Comparison of ENCODE assay signal across 25 mouse cellular contexts in the genomic region with DNA sequence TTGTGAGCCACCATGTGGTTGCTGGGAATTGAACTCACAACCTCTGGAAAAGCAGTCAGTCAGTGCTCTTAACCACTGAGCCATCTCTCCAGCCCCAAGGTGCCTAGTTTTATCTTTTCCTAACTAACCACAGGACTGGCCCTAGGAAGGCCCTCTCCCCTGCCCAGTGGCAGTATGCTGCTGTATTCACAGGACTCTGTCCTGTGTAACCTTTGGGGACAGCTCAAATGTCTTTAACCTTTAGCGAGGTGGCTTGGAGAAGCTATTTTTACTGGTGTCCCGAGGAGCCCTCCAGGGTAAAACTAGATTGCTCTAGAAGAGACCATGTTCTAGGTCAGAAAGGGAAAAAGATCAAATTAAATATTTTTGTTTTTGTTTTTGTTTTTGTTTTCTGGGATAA.
"Had no signal": no experiment of that assay in that cellular context is flagged by ENCODE, and none has a peak within 500 bp of the region (broad histone marks: within the 10 kb centered on the region; RNA-seq: fewer than 3 reads in every experiment).

No protein-coding gene starts in this region.

- H3K4me3 ChIP-seq: embryonic facial prominence, embryonic 10.5 days; embryonic facial prominence, embryonic 12.5 days; embryonic facial prominence, embryonic 13.5 days; embryonic facial prominence, embryonic 15.5 days; erythroblast, embryonic 14.5 days; forebrain, embryonic 10.5 days; forebrain, embryonic 12.5 days; forebrain, embryonic 13.5 days; forebrain, embryonic 15.5 days; heart, adult 2 months; heart, embryonic 10.5 days had no signal

- DNase-seq: cerebellum, adult 18-20 months; cerebellum, adult 2 months; cerebellum, adult 8-10 months; cerebellum, adult 9-10 months; cerebellum, adult 9-11 months; cerebellum, postnatal 10 days; cerebellum, postnatal 14 days; cerebellum, postnatal 25 days; cerebellum, postnatal 36 days; embryo, embryonic 11 days; forebrain, postnatal 0 days; gastrocnemius, postnatal 14 days; heart, adult 11 months; heart, adult 18-20 months; heart, adult 2 months had no signal

- H3K27ac ChIP-seq: embryonic facial prominence, embryonic 10.5 days; embryonic facial prominence, embryonic 12.5 days; embryonic facial prominence, embryonic 13.5 days; embryonic facial prominence, embryonic 15.5 days; forebrain, embryonic 10.5 days; forebrain, embryonic 12.5 days; forebrain, embryonic 13.5 days; forebrain, embryonic 15.5 days; heart, adult 2 months; heart, embryonic 10.5 days had no signal
